Mouse (Mus musculus) kidney, embryonic 16.5 days (tissue): ENCODE data around the gene Grin3b. TPM values are rescaled to one million over a fixed set of nuclear protein-coding genes. Genes with fewer than 3 reads are reported as not detected.

Experiments used
- ATAC-seq: fragments of 200-750 bp; cut with Nextera tagmentation; 2 replicates; pipeline ENCODE4 v1.8.0; 2017; ENCODE audit warnings: moderate TSS enrichment; ENCODE audit not compliant: low FRiP score, low TSS enrichment
- H3K27ac ChIP-seq: fragments of 300-500 bp; sonication (generic); 2 replicates; pipeline ENCODE4 v1.5.1; 2014; ENCODE audit warnings: low read length
- H3K27me3 ChIP-seq: fragments of 300-500 bp; sonication (generic); 2 replicates; pipeline ENCODE4 v1.6.1; 2014; ENCODE audit warnings: low read length, control low read depth, mixed read lengths; ENCODE audit not compliant: insufficient read depth
- H3K36me3 ChIP-seq: fragments of 300-500 bp; sonication (generic); 2 replicates; pipeline ENCODE4 v1.6.1; 2014; ENCODE audit warnings: low read length, control low read depth, mixed read lengths; ENCODE audit not compliant: insufficient read depth
- H3K4me1 ChIP-seq: fragments of 300-500 bp; sonication (generic); 2 replicates; pipeline ENCODE4 v1.6.1; 2014; ENCODE audit warnings: low read length, control low read depth, mixed read lengths; ENCODE audit not compliant: insufficient read depth
- H3K4me2 ChIP-seq: fragments of 300-500 bp; sonication (generic); replicated peaks from 2 replicates; pipeline ENCODE4 v1.6.1; 2014; ENCODE audit warnings: low read depth, low read length
- H3K4me3 ChIP-seq: fragments of 300-500 bp; sonication (generic); 2 replicates; pipeline ENCODE4 v1.5.1; 2014; ENCODE audit warnings: mild to moderate bottlenecking, low read length
- H3K9ac ChIP-seq: fragments of 300-500 bp; sonication (generic); replicated peaks from 2 replicates; pipeline ENCODE4 v1.6.1; 2014; ENCODE audit warnings: low read length
- H3K9me3 ChIP-seq: fragments of 300-500 bp; sonication (generic); 2 replicates; pipeline ENCODE4 v1.6.1; 2016; ENCODE audit warnings: low read length, control low read depth
- WGBS: fragments of 180-500 bp; shearing (Covaris S2); extraction: QIAGEN DNeasy Blood & Tissue Kit; methylation state at CpG from one replicate; pipeline ENCODE4 v1.1.7; 2014; 5-methylcytosine and 5-hydroxymethylcytosine counted together
- polyA plus RNA-seq: library from polyadenylated mRNA; unstranded; fragments of >200 nt; fragmentation: Nextera tagmentation; extraction: Ambion mirVana; gene quantifications from 2 replicates; pipeline ENCODE4 v1.2.1, GENCODE M21; 2015

Gene Grin3b
- polyA plus RNA-seq, 1 experiment from 2014 or later: 0.54 TPM

GRCm38 (mm10) chr10:80004233-80004705 is 33.8 kb downstream of the Grin3b start:
- Histone ChIP-seq H3K4me1 (peaks cover 12% of the 10 kb centered on the region; the same call in 1 of the 2 replicates), H3K36me3 (no peaks in the 10 kb centered on the region), H3K4me2 (no peak overlapping the region), H3K27me3 (peaks cover 14% of the 10 kb centered on the region), H3K4me3 (no peak overlapping the region), H3K9me3 (no peaks in the 10 kb centered on the region), H3K9ac (no peak overlapping the region), H3K27ac (no peak overlapping the region)
- 88% methylated on average over 8 of the region's 8 CpGs for WGBS
- no peak for ATAC-seq

- 88% methylated on average over 6 of the region's 6 CpGs for WGBS
- H3K27ac ChIP-seq: no peak overlapping the region
- H3K27me3 ChIP-seq: peaks cover 33% of the 10 kb centered on the region
- peaks cover 11% of the 10 kb centered on the region; the same call in 1 of the 2 replicates for H3K36me3 ChIP-seq
- H3K4me2 ChIP-seq: no peak overlapping the region
- H3K4me3 ChIP-seq: no peak overlapping the region
- no peak overlapping the region for H3K9ac ChIP-seq
- peaks cover 3% of the 10 kb centered on the region; the same call in 1 of the 2 replicates for H3K4me1 ChIP-seq
- ATAC-seq: no peak
- peaks cover 11% of the 10 kb centered on the region; the same call in 1 of the 2 replicates for H3K9me3 ChIP-seq
These were observed 41.2 kb downstream of the Grin3b start for GRCm38 (mm10) chr10:80011740-80012139.

- WGBS: 35% methylated on average over 25 of the region's 25 CpGs
- no peak overlapping the region for H3K27ac ChIP-seq
- ATAC-seq: no peak
These were observed 43.1 kb downstream of the Grin3b start for GRCm38 (mm10) chr10:80013609-80014008.

GRCm38 (mm10) chr10:80014484-80015290 is 44.2 kb downstream of the Grin3b start:
- ATAC-seq: no peak
- Histone ChIP-seq H3K27me3 (peaks cover 33% of the 10 kb centered on the region), H3K9ac (no peak overlapping the region), H3K36me3 (peaks cover 10% of the 10 kb centered on the region; the same call in 1 of the 2 replicates), H3K4me2 (no peak overlapping the region), H3K4me1 (peaks cover 15% of the 10 kb centered on the region), H3K9me3 (peaks cover 11% of the 10 kb centered on the region; the same call in 1 of the 2 replicates), H3K4me3 (no peak overlapping the region), H3K27ac (no peak overlapping the region)
- WGBS: 23% methylated on average over 28 of the region's 28 CpGs

More at GRCm38 (mm10) chr10:80013609-80014008, 43.1 kb downstream of the Grin3b start:
- Histone ChIP-seq H3K9me3 (peaks cover 11% of the 10 kb centered on the region; the same call in 1 of the 2 replicates), H3K27me3 (peaks cover 33% of the 10 kb centered on the region), H3K36me3 (peaks cover 11% of the 10 kb centered on the region; the same call in 1 of the 2 replicates), H3K4me3 (no peak overlapping the region), H3K9ac (no peak overlapping the region), H3K4me2 (no peak overlapping the region), H3K4me1 (peaks cover 5% of the 10 kb centered on the region)

GRCm38 (mm10) chr10:80015583-80015982 is 45.1 kb downstream of the Grin3b start:
- no peak overlapping the region for H3K9ac ChIP-seq
- H3K27ac ChIP-seq: no peak overlapping the region
- WGBS: 72% methylated on average over 10 of the region's 10 CpGs

GRCm38 (mm10) chr10:80016511-80016910 is 46.0 kb downstream of the Grin3b start, which contains the start of gene Arhgap45:
Gene Arhgap45, plus strand, starts transcription at chr10:80016653.
- no peak within 1 kb of the TSS for H3K4me3 ChIP-seq
- H3K27me3 ChIP-seq: peaks cover 33% of the 10 kb centered on the region
- no peak within 1 kb of the TSS for H3K27ac ChIP-seq
- no peak within 1 kb of the TSS for H3K4me2 ChIP-seq
- 69% methylated on average over 11 of the region's 11 CpGs for WGBS
- ATAC-seq: no peak
- H3K36me3 ChIP-seq: no peaks in the 10 kb centered on the region
- no peaks in the 10 kb centered on the region for H3K9me3 ChIP-seq
- H3K9ac ChIP-seq: no peak within 1 kb of the TSS
- H3K4me1 ChIP-seq: peaks cover 19% of the 10 kb centered on the region

More at GRCm38 (mm10) chr10:80015583-80015982, 45.1 kb downstream of the Grin3b start:
- Histone ChIP-seq H3K4me3 (no peak overlapping the region), H3K27me3 (peaks cover 33% of the 10 kb centered on the region), H3K4me1 (peaks cover 19% of the 10 kb centered on the region), H3K36me3 (peaks cover 6% of the 10 kb centered on the region; the same call in 1 of the 2 replicates), H3K4me2 (no peak overlapping the region), H3K9me3 (peaks cover 7% of the 10 kb centered on the region; the same call in 1 of the 2 replicates)
- ATAC-seq: no peak

GRCm38 (mm10) chr10:80016931-80017330 is 46.4 kb downstream of the Grin3b start:
- H3K9ac ChIP-seq: no peak overlapping the region
- no peak overlapping the region for H3K4me2 ChIP-seq
- peaks cover 19% of the 10 kb centered on the region for H3K4me1 ChIP-seq
- ATAC-seq: no peak
- 89% methylated on average over 10 of the region's 10 CpGs for WGBS
- H3K9me3 ChIP-seq: no peaks in the 10 kb centered on the region
- peaks cover 33% of the 10 kb centered on the region for H3K27me3 ChIP-seq
- no peak overlapping the region for H3K27ac ChIP-seq
- H3K36me3 ChIP-seq: no peaks in the 10 kb centered on the region
- no peak overlapping the region for H3K4me3 ChIP-seq

GRCm38 (mm10) chr10:80017361-80017760 is 46.8 kb downstream of the Grin3b start:
- no peak overlapping the region for H3K4me2 ChIP-seq
- no peaks in the 10 kb centered on the region for H3K36me3 ChIP-seq
- no peak for ATAC-seq
- H3K27ac ChIP-seq: no peak overlapping the region
- 64% methylated on average over 3 of the region's 3 CpGs for WGBS
- no peak overlapping the region for H3K4me3 ChIP-seq
- no peaks in the 10 kb centered on the region for H3K9me3 ChIP-seq
- H3K9ac ChIP-seq: no peak overlapping the region
- H3K27me3 ChIP-seq: peaks cover 33% of the 10 kb centered on the region
- H3K4me1 ChIP-seq: peaks cover 19% of the 10 kb centered on the region

- H3K27ac ChIP-seq: no peak overlapping the region
- H3K36me3 ChIP-seq: no peaks in the 10 kb centered on the region
- H3K4me2 ChIP-seq: no peak overlapping the region
- no peaks in the 10 kb centered on the region for H3K9me3 ChIP-seq
- ATAC-seq: no peak
- no peak overlapping the region for H3K4me3 ChIP-seq
- H3K4me1 ChIP-seq: peaks cover 19% of the 10 kb centered on the region
- H3K9ac ChIP-seq: no peak overlapping the region
- peaks cover 33% of the 10 kb centered on the region for H3K27me3 ChIP-seq
- 81% methylated on average over 14 of the region's 14 CpGs for WGBS
These were observed 47.3 kb downstream of the Grin3b start for GRCm38 (mm10) chr10:80017771-80018170.
